Mouse (Mus musculus) thymus, adult 2 months (tissue): ENCODE results near the gene Zbtb38. TPM values are rescaled to one million over a fixed set of nuclear protein-coding genes. Genes with fewer than 3 reads are reported as not detected.
A peak's percentile ranks its signal among the peaks of the same experiment; 100 is the strongest.

ENCODE experiments used
- DNase-seq: peaks from one replicate; pipeline ENCODE4 v3.0.0; 2021
- H3K27ac ChIP-seq: fragments of 200-500 bp; 2 replicates; pipeline ENCODE4 v1.5.1; 2012; ENCODE audit warnings: low read length, control low read depth; ENCODE audit not compliant: control insufficient read depth, insufficient read depth
- H3K27me3 ChIP-seq: fragments of 200-500 bp; 2 replicates; pipeline ENCODE4 v1.6.1; 2012; ENCODE audit warnings: mild to moderate bottlenecking, low read length, moderate library complexity, mixed read lengths; ENCODE audit not compliant: control insufficient read depth, insufficient read depth
- H3K36me3 ChIP-seq: fragments of 200-500 bp; 2 replicates; pipeline ENCODE4 v1.6.1; 2012; ENCODE audit warnings: mild to moderate bottlenecking, low read length, moderate library complexity; ENCODE audit not compliant: control insufficient read depth, insufficient read depth
- H3K4me1 ChIP-seq: fragments of 200-500 bp; replicated peaks from 2 replicates; pipeline ENCODE4 v1.6.1; 2012; ENCODE audit warnings: low read length; ENCODE audit not compliant: control insufficient read depth, insufficient read depth
- H3K4me3 ChIP-seq: fragments of 200-500 bp; 2 replicates; pipeline ENCODE4 v1.5.1; 2012; ENCODE audit warnings: mild to moderate bottlenecking, low read length, control low read depth, moderate library complexity; ENCODE audit not compliant: control insufficient read depth, insufficient read depth
- CTCF ChIP-seq: fragments of 200-500 bp; IDR thresholded peaks from 2 replicates; pipeline ENCODE4 v1.5.1; 2012; ENCODE audit warnings: mild to moderate bottlenecking, control low read depth, low read length, moderate library complexity, borderline replicate concordance; ENCODE audit not compliant: control insufficient read depth, poor library complexity, insufficient read depth; ENCODE audit errors: extremely low read depth
- POLR2A ChIP-seq: fragments of 200-500 bp; IDR thresholded peaks from 2 replicates; pipeline ENCODE4 v1.6.1; 2012; ENCODE audit warnings: mild to moderate bottlenecking, low read length, control low read depth, moderate library complexity; ENCODE audit not compliant: control insufficient read depth, poor library complexity, insufficient read depth; ENCODE audit errors: extremely low read depth
- WGBS: fragments of 180-500 bp; shearing (Covaris S2); methylation state at CpG from one replicate; pipeline ENCODE4 v1.1.7; 2018; 5-methylcytosine and 5-hydroxymethylcytosine counted together
- polyA plus RNA-seq: library from polyadenylated mRNA; depleted of rRNA; stranded (reverse); fragments of >200 nt; gene quantifications from 2 replicates; pipeline ENCODE4 v1.2.3, GENCODE M21; 2012

Gene Zbtb38
- polyA plus RNA-seq, 1 experiment = 7.2 TPM

DNA sequence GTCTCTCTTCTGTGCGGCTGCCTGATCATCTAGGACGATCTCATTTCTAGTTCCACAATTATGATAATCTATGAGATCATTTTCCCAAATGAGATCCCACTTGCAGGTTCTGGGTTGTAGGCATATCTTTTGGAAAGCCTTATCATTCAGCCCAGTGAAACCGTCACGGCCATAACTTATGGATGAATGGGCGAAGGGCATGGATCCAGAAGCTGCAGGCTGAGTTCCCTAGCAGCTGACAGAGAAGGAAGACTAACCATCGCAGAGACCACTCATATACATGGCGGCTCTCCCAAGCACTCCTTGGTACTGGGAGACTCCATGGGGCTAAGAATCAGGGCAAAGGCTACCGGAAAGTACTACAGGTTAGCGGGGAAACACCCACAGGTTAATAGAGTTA is 43.7 kb downstream of the Zbtb38 start:
- WGBS = 97% methylated on average over 9 of the region's 9 CpGs
- Histone ChIP-seq H3K27me3 (no peaks in the 10 kb centered on the region), H3K36me3 (no peaks in the 10 kb centered on the region), H3K27ac (no peak overlapping the region), H3K4me3 (no peak overlapping the region), H3K4me1 (peaks cover 24% of the 10 kb centered on the region)
- TF ChIP-seq CTCF = no peak
- TF ChIP-seq POLR2A = no peak
- no peak for DNase-seq

DNA sequence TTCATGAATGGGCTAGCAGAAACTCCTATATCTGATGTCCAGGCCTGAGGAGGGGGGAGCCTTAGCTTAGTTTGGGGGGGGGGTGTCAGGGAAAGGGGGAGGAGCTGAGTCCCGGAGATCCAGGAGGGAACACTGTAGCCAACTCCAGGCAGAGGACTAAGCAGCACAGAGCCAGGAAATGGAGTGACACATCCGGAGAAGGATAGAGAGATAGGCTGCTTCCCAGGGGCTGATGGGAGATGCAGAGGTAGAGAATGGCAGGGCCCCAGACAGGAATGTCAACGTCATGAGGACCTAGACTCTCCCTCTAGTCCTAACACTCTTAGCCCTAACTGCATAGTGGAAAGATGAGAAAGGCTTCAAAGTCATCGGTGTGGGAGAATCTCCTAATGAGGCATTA is 44.7 kb downstream of the Zbtb38 start:
- Histone ChIP-seq H3K4me1 (peaks cover 20% of the 10 kb centered on the region), H3K36me3 (no peaks in the 10 kb centered on the region)
- 91% methylated on average over 4 of the region's 4 CpGs for WGBS

DNA sequence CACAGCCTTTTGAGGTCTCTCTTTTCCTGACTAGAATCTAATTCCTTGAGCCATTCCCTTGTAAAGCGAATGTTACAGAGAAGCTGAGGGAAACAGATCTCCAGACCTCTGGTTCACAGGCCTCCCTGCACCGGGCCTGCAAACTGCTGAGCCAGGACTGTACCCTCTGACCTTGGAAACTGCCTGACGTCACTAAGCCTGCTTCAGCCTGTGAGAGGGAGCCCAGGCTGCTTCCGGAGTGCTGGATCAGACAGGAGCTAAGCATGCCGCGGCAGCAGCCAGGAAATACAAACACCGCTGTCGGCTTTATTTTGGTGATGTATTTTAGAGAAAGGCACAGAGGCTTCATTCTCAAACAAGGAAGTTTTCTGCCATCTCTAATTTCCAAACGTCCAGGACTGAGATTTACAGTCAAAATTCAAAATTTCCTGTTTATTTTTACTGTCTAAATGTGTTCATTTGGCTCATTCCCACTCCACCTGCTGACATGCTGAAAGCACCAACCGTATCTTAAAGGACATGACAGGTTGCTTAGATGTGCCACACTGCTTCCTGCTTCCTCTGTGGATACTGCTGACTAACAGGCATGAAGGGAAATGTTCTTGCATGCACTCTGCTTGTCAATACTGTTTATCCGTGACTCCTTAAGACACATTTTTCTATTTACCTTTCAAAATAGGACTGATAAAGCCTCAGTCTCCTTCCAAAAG is 46.9 kb downstream of the Zbtb38 start:
- Histone ChIP-seq H3K36me3 (no peaks in the 10 kb centered on the region), H3K4me3 (0 out of 2 replicates have a peak overlapping the region, but pooled peaks have one; percentile 1), H3K4me1 (peaks cover 20% of the 10 kb centered on the region), H3K27ac (peak overlapping the region; percentile 91), H3K27me3 (no peaks in the 10 kb centered on the region)
- 24% methylated on average over 11 of the region's 11 CpGs for WGBS
- peak; percentile 80 for DNase-seq
- TF ChIP-seq POLR2A (peak; percentile 42; the same call in 1 of the 2 replicates), CTCF (no peak)

More for the DNA sequence above, 44.7 kb downstream of the Zbtb38 start:
- DNase-seq = no peak
- Histone ChIP-seq H3K27me3 (no peaks in the 10 kb centered on the region), H3K27ac (no peak overlapping the region), H3K4me3 (no peak overlapping the region)
- TF ChIP-seq CTCF = no peak
- TF ChIP-seq POLR2A = no peak

DNA sequence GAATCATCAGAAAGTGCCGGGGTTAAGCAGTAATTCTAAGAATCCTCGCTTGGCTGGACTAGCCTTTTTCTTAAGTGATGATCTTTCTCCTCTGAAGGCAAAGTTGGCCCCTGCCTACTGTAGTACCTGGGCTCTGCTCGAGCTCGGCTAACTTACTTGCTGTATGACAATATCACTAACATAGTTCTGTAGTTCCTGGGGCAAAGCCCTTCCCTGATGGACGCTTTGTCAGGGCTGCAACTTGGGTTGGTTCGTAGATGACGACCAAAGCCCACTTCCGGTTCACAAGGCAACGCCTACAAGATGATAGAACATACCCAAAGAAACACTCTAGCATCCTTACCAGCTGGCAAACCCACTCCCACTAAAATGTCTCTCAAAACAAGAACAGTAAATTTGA is 47.7 kb downstream of the Zbtb38 start:
- Histone ChIP-seq H3K27me3 (no peaks in the 10 kb centered on the region), H3K27ac (peak overlapping the region; percentile 91; the same call in 1 of the 2 replicates), H3K4me1 (peaks cover 21% of the 10 kb centered on the region), H3K4me3 (no peak overlapping the region), H3K36me3 (no peaks in the 10 kb centered on the region)
- WGBS = 71% methylated on average over 9 of the region's 9 CpGs
- TF ChIP-seq CTCF = no peak
- no peak for TF ChIP-seq POLR2A
- DNase-seq = peak; percentile 26

DNA sequence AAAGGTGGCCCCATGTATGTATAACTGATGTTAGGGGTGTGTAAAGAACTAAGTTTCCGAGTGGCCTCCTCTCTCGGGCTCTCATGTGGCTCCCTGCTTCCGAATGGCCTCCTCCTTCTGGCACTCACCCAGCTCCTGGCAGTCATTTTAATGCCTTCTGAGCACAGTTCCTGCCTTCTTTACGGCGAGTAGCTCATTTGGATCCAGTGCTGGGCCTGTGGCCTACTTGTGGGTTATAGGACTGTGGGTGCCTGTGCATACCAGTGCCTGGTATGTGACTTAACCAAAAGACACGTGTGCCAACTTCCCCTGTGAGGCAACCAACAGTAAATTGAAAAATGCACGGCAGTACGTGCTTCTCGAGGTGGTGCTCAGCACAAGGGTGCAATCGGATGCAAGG is 50.7 kb downstream of the Zbtb38 start:
- no peak overlapping the region for H3K27ac ChIP-seq
- no peak for DNase-seq
- no peaks in the 10 kb centered on the region for H3K36me3 ChIP-seq
- H3K27me3 ChIP-seq = no peaks in the 10 kb centered on the region
- H3K4me3 ChIP-seq = no peak overlapping the region
- TF ChIP-seq CTCF = no peak
- no peak for TF ChIP-seq POLR2A
- peaks cover 25% of the 10 kb centered on the region for H3K4me1 ChIP-seq
- 42% methylated on average over 10 of the region's 10 CpGs for WGBS

DNA sequence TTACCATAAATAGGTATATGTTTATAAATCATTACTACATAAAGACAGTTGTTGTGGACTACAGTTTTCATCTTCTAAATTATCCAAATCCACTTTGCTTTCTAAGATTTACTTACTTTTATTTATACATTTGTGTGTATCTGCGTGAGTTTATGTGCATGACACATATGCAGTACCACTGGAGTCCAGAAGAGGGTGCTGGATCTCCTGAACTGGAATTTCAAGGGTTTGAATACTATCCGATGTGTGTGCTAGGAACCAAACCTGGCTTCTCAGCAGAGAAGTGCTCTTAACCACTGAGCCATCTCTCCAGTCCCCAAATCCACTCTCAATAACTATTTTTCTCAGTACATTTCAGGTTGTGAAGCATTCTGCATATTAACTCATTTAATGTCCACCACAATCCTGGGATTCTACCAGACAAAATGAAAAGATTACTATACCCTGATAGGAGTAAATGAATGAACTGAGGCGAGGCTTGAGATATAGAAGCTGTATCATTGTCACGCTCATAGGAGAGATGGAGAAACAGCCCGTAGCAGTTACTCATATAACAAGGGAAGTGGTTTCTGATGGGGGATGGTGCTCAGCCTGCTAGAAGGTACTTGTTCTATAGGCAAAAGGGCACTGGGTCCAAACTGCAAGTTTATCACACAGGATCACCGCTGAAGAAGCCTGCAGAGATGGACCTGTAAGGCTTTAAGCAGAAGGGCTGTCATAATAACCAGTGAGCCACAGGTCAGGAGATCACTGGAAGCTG is 53.2 kb downstream of the Zbtb38 start:
- no peak overlapping the region for H3K4me3 ChIP-seq
- no peaks in the 10 kb centered on the region for H3K27me3 ChIP-seq
- no peaks in the 10 kb centered on the region for H3K36me3 ChIP-seq
- H3K4me1 ChIP-seq = peaks cover 26% of the 10 kb centered on the region
- TF ChIP-seq POLR2A = no peak
- no peak for TF ChIP-seq CTCF
- H3K27ac ChIP-seq = no peak overlapping the region
- DNase-seq = no peak
- 95% methylated on average over 6 of the region's 6 CpGs for WGBS
